Mouse (Mus musculus) bone marrow, adult 2 months (tissue): ENCODE data around the gene Cmtm5.

Experiments used
- CTCF ChIP-seq: fragments of 200-500 bp; IDR thresholded peaks from 2 replicates; pipeline ENCODE4 v1.5.1; 2011; ENCODE audit warnings: low read length, control low read depth; ENCODE audit not compliant: control insufficient read depth, insufficient read depth
- POLR2A ChIP-seq: fragments of 200-500 bp; IDR thresholded peaks from 2 replicates; pipeline ENCODE4 v1.6.1; 2011; ENCODE audit warnings: low read depth, mild to moderate bottlenecking, control low read depth, low read length, borderline replicate concordance; ENCODE audit not compliant: control insufficient read depth

DNA sequence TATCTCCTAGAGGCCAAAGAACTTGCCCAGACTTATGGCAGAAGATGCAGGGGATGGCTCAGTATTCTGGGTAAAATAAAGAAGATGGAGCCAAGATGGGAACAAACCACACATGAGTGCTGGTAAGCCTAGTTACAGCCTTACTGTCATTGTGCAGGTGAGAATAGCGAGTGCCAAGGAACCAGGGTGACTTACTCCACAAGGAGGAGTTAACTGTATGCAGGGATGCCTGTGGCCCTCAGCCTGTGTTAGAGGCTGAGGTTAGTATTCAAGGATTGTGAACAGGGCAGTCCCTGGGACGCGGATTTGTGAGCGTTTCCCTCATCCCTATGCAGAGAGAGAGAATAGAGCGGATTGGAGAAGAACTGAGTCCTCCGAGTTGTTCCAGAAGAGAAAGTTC is 15.5 kb downstream of the Cmtm5 start:
- no peak for TF ChIP-seq CTCF
- TF ChIP-seq POLR2A = no peak
